Mouse (Mus musculus): ENCODE measurements around the gene Igf2r. TPM values are rescaled to one million over a fixed set of nuclear protein-coding genes. Genes with fewer than 3 reads are reported as not detected.

Igf2r gene
- total RNA-seq (2023) = 25.6 and 28.2 TPM in 2 replicates

GRCm38 (mm10) chr17:12769380-12769921 is at the start of gene Igf2r:
Igf2r (minus strand) TSS chr17:12769664.

GRCm38 (mm10) chr17:12675646-12676045 is 93.8 kb downstream of the Igf2r start, which contains the start of gene Slc22a1:
Slc22a1 (minus strand) TSS chr17:12675829.

Other genes starting within 250 kb of the Igf2r start
- gene Slc22a2, start 185.5 kb downstream of the Igf2r start, total RNA-seq (2023) = not detected in 2 replicates
- gene Slc22a1, start 93.8 kb downstream of the Igf2r start, total RNA-seq (2023) = not detected in 2 replicates
- not detected in 2 replicates for gene Mas1, start 98.5 kb upstream of the Igf2r start, total RNA-seq (2023)
- not detected in 2 replicates for gene Mrgprh, start 106.4 kb upstream of the Igf2r start, total RNA-seq (2023)
- gene Pnldc1, start 140.6 kb upstream of the Igf2r start, total RNA-seq (2023) = not detected in 2 replicates
- 90.3 and 93.7 TPM in 2 replicates for gene Tcp1, start 146.0 kb upstream of the Igf2r start, total RNA-seq (2023)
- gene Mrpl18, start 146.7 kb upstream of the Igf2r start, total RNA-seq (2023) = 43.5 and 47.2 TPM in 2 replicates
- gene Acat3, start 170.9 kb upstream of the Igf2r start, total RNA-seq (2023) = not detected in 2 replicates
- 5.7 and 6.4 TPM in 2 replicates for gene Acat2, start 191.1 kb upstream of the Igf2r start, total RNA-seq (2023)
- gene Wtap, start 224.5 kb upstream of the Igf2r start, total RNA-seq (2023) = 73.5 and 94.9 TPM in 2 replicates
- 82.3 and 118 TPM in 2 replicates for gene Sod2, start 237.2 kb upstream of the Igf2r start, total RNA-seq (2023)

All from neutrophil, adult 65 days (primary cell).